Mouse (Mus musculus): Measurements from ENCODE around the gene Ptrh1. TPM values are rescaled to one million over a fixed set of nuclear protein-coding genes. Genes with fewer than 3 reads are reported as not detected.

The Ptrh1 gene
- total and polyA plus RNA-seq, 3 experiments: 1.4 to 9.2 (median 4.6) TPM

DNA sequence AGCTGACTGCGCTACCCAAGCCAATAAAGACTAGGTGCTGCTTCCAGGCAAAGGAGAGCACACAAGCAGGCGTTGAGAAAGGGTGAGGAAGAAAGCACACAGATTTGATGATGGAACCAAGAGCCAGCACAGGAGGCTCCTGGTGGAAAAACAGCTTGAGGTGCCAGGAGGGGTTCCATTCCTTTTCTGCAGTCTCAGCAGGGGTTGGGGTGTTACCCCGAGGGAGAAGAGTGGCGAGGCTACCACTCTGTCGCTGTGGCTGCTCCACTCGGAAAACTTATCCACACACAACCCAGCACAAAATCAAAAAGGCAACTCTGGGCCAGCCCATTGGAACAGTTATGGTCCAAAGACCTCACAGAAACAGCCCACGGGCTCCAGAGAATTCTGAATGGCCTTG is 42.0 kb downstream of the Ptrh1 start:
- no peak for TF ChIP-seq MEF2A (IDR thresholded peaks at IDR 0.05; ENCODE audit: borderline replicate concordance, low read depth, low read length)
- H3K9me3 ChIP-seq (replicated peaks; ENCODE audit: low read length): no peaks in the 10 kb centered on the region
- in situ Hi-C loops (cut with MboI; ENCODE audit: low pct_ligation_motif_present, low pct_unique_long_range_greater_than_20kb, low sequenced_read_pairs): no loop called here

DNA sequence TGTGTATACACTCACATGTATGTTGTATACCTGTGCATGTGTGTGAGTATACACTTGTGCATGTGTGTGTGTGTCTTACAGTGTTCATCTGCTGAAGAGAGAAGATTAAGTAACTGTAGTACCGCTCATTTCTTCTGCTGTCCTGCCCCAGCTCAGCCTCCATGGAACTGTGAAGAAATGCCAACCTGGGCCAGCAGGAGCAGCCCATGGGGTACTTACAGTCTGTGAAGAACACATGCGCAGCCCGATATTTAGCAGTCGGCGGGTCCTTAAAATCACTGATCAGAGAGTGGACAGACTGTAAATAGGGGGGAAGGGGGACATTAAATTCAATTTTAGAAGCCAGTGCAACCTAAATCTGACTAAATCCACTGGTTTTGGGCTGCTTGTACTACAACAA is 42.6 kb downstream of the Ptrh1 start:
- Histone ChIP-seq H3K27me3 (replicated peaks) (no peaks in the 10 kb centered on the region), H3K4me3 (replicated peaks in 1 of 3; ENCODE audit: low read depth in 2 of 3, low read length in 2 of 3, poor library complexity in 1 of 3) (no peak overlapping the region), H3K9ac (ENCODE audit: insufficient read depth, low read depth) (no peak overlapping the region), H3K27ac (ENCODE audit: insufficient read depth, low read depth) (no peak overlapping the region), H3K79me2 (replicated peaks; ENCODE audit: control insufficient read depth, extremely low read depth, insufficient read depth, poor library complexity, severe bottlenecking) (no peaks in the 10 kb centered on the region), H3K4me2 (ENCODE audit: insufficient read depth, low read depth, poor library complexity, severe bottlenecking) (no peak overlapping the region), H3K36me3 (replicated peaks in 1 of 2; ENCODE audit: control insufficient read depth in 1 of 2, insufficient read depth in 1 of 2, low read length in 1 of 2) (peaks cover 0 to 33% of the 10 kb centered on the region in 2 experiments), H3K9me3 (replicated peaks; ENCODE audit: low read length) (no peaks in the 10 kb centered on the region), H3K4me1 (ENCODE audit: control insufficient read depth in 1 of 2, insufficient read depth in 2 of 2) (peaks cover 4 to 36% of the 10 kb centered on the region in 2 experiments)
- DNase-seq (ENCODE audit: extremely low read depth): no peak
- dilution Hi-C loops (cut with MboI; ENCODE audit: extremely low pct_ligation_motif_present, extremely low pct_unique_long_range_greater_than_20kb, low sequenced_read_pairs): no loop called here
- no peak for TF ChIP-seq RCOR1 (conservative IDR thresholded peaks at IDR 0.05; ENCODE audit: low read depth, low read length)
- TF ChIP-seq MAX (IDR thresholded peaks at IDR 0.05; ENCODE audit: low read length): no peak
- TF ChIP-seq SIN3A (IDR thresholded peaks at IDR 0.05; ENCODE audit: low read length): no peak
- TF ChIP-seq ELF1 (IDR thresholded peaks at IDR 0.05; ENCODE audit: low read depth, low read length): no peak
- TF ChIP-seq ZMIZ1 (IDR thresholded peaks at IDR 0.05; ENCODE audit: low read depth, low read length): no peak
- TF ChIP-seq USF2 (conservative IDR thresholded peaks at IDR 0.05; ENCODE audit: low read depth, low read length): no peak
- no peak for TF ChIP-seq E2F4 (IDR thresholded peaks at IDR 0.05; ENCODE audit: insufficient replicate concordance, low read depth, low read length)
- TF ChIP-seq MXI1 (IDR thresholded peaks at IDR 0.05; ENCODE audit: low read depth, low read length): no peak
- in situ Hi-C loops (cut with MboI; ENCODE audit: low pct_ligation_motif_present, low pct_unique_long_range_greater_than_20kb, low sequenced_read_pairs): no loop called here

More for the DNA sequence above, 42.0 kb downstream of the Ptrh1 start:
- dilution Hi-C loops (cut with MboI; ENCODE audit: extremely low pct_ligation_motif_present, extremely low pct_unique_long_range_greater_than_20kb, low sequenced_read_pairs): no loop called here
- no peak for DNase-seq (ENCODE audit: extremely low read depth)
- no peak overlapping the region for H3K9ac ChIP-seq (ENCODE audit: insufficient read depth, low read depth)
- peaks cover 3 to 30% of the 10 kb centered on the region in 2 experiments for H3K4me1 ChIP-seq (ENCODE audit: control insufficient read depth in 1 of 2, insufficient read depth in 2 of 2)
- peaks cover 0 to 38% of the 10 kb centered on the region in 2 experiments for H3K36me3 ChIP-seq (replicated peaks in 1 of 2; ENCODE audit: control insufficient read depth in 1 of 2, insufficient read depth in 1 of 2, low read length in 1 of 2)
- no peak overlapping the region for H3K27ac ChIP-seq (ENCODE audit: insufficient read depth, low read depth)
- no peak overlapping the region for H3K4me2 ChIP-seq (ENCODE audit: insufficient read depth, low read depth, poor library complexity, severe bottlenecking)
- H3K4me3 ChIP-seq (replicated peaks in 1 of 3; ENCODE audit: low read depth in 2 of 3, low read length in 2 of 3, poor library complexity in 1 of 3): no peak overlapping the region
- H3K27me3 ChIP-seq (replicated peaks): no peaks in the 10 kb centered on the region
- no peaks in the 10 kb centered on the region for H3K79me2 ChIP-seq (replicated peaks; ENCODE audit: control insufficient read depth, extremely low read depth, insufficient read depth, poor library complexity, severe bottlenecking)

DNA sequence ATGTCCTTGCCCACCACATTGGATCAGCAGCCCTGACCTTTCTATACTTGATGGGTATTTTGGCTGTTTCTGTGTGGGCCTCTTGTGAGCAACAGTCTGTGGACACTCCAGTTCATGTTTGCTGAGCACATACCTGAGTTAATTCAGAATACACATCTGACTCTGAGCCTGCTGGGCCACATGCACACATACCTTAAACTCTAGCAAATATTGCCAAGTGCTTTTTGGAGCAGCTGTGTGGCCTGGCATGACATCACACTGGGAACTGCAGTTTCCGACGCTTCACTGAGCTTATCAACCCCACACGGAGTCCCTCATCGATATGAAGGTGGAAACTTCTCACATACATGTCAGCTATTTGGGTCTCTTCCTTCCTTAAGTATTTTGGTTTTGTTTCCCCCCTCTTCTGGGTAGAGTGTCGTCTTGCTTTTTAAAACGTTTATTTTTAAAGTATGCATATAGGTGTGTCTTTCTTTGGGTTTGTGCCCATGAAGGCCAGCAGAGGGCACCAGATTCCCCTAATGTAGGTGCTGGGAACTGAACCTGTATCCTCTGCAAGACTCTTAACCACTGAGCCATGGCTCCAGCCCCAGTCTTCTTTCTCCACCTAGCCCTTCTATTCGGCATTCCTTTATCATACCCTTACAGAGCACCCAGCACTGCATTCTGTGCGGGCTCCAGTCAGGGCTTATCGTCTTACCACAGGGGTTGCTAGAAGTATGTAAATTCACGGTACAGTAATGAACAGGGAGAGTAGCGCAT is 45.6 kb downstream of the Ptrh1 start:
- dilution Hi-C loops (cut with MboI; ENCODE audit: extremely low pct_ligation_motif_present, extremely low pct_unique_long_range_greater_than_20kb, low sequenced_read_pairs) (no loop called here), in situ Hi-C loops (cut with MboI; ENCODE audit: low pct_ligation_motif_present, low pct_unique_long_range_greater_than_20kb, low sequenced_read_pairs) (no loop called here)
- Histone ChIP-seq H3K4me1 (ENCODE audit: control insufficient read depth in 1 of 2, insufficient read depth in 2 of 2) (peaks cover 6 to 65% of the 10 kb centered on the region in 2 experiments), H3K36me3 (replicated peaks in 1 of 2; ENCODE audit: control insufficient read depth in 1 of 2, insufficient read depth in 1 of 2, low read length in 1 of 2) (peaks cover 0 to 24% of the 10 kb centered on the region in 2 experiments), H3K4me3 (replicated peaks in 1 of 3; ENCODE audit: low read depth in 2 of 3, low read length in 2 of 3, poor library complexity in 1 of 3) (no peak overlapping the region), H3K79me2 (replicated peaks; ENCODE audit: control insufficient read depth, extremely low read depth, insufficient read depth, poor library complexity, severe bottlenecking) (no peaks in the 10 kb centered on the region), H3K4me2 (ENCODE audit: insufficient read depth, low read depth, poor library complexity, severe bottlenecking) (no peak overlapping the region), H3K27ac (ENCODE audit: insufficient read depth, low read depth) (no peak overlapping the region), H3K9me3 (replicated peaks; ENCODE audit: low read length) (no peaks in the 10 kb centered on the region), H3K27me3 (replicated peaks) (no peaks in the 10 kb centered on the region), H3K9ac (ENCODE audit: insufficient read depth, low read depth) (no peak overlapping the region)
- TF ChIP-seq ZKSCAN1 (IDR thresholded peaks at IDR 0.05; ENCODE audit: borderline replicate concordance, low read depth, low read length): no peak
- no peak for TF ChIP-seq UBTF (IDR thresholded peaks at IDR 0.05; ENCODE audit: low read depth, low read length)
- no peak for TF ChIP-seq NRF1 (IDR thresholded peaks at IDR 0.05; ENCODE audit: low read depth, low read length)
- TF ChIP-seq IRF4 (IDR thresholded peaks at IDR 0.05; ENCODE audit: low read depth, low read length): no peak
- no peak for TF ChIP-seq BHLHE40 (IDR thresholded peaks at IDR 0.05; ENCODE audit: low read depth, low read length)
- TF ChIP-seq PAX5 (IDR thresholded peaks at IDR 0.05; ENCODE audit: low read length): no peak
- TF ChIP-seq GABPA (IDR thresholded peaks at IDR 0.05; ENCODE audit: insufficient replicate concordance, low read depth, low read length): no peak
- TF ChIP-seq SMC3 (IDR thresholded peaks at IDR 0.05; ENCODE audit: low read depth, low read length): peak; percentile 83
- TF ChIP-seq CHD1 (IDR thresholded peaks at IDR 0.05; ENCODE audit: low read depth, low read length): no peak
- TF ChIP-seq JUND (conservative IDR thresholded peaks at IDR 0.05; ENCODE audit: low read depth, low read length): no peak
- TF ChIP-seq JUN (IDR thresholded peaks at IDR 0.05; ENCODE audit: insufficient read depth, low read depth, low read length): no peak
- TF ChIP-seq MEF2A (IDR thresholded peaks at IDR 0.05; ENCODE audit: borderline replicate concordance, low read depth, low read length): no peak
- peak; percentile 71 for TF ChIP-seq RAD21 (IDR thresholded peaks at IDR 0.05; ENCODE audit: low read depth, low read length)
- TF ChIP-seq USF1 (IDR thresholded peaks at IDR 0.05; ENCODE audit: low read depth, low read length): no peak
- TF ChIP-seq CTCF (conservative IDR thresholded peaks at IDR 0.05 in 1 of 2, IDR thresholded peaks at IDR 0.05 in 1 of 2; ENCODE audit: low read depth in 2 of 2, low read length in 2 of 2): peak; percentile 64 to 86
- DNase-seq (ENCODE audit: extremely low read depth): peak; percentile 73

Measured in CH12.LX (cell line).